Mouse (Mus musculus): ENCODE data around the gene Ssr2. TPM values are rescaled to one million over a fixed set of nuclear protein-coding genes. Genes with fewer than 3 reads are reported as not detected.

Ssr2 gene
- total and polyA plus RNA-seq, 3 experiments: 65.3 to 80.0 (median 67.6) TPM

- intact Hi-C loops (cut with DNase I): loop anchor here (10.0 kb wide), 1 partner anchor 619 kb away; the partner anchor contains the start of gene Scamp3
- H3K9ac ChIP-seq (ENCODE audit: low read depth, low read length): no peak overlapping the region
- WGBS: 98% methylated on average over 6 of the region's 6 CpGs
Observed at GRCm38 (mm10) chr3:88555731-88556130, 19.9 kb upstream of the Ssr2 start.

GRCm38 (mm10) chr3:88556616-88557015, 19.1 kb upstream of the Ssr2 start:
- H3K79me2 ChIP-seq (replicated peaks; ENCODE audit: control insufficient read depth, insufficient read depth, low read length): no peaks in the 10 kb centered on the region
- no peaks in the 10 kb centered on the region for H3K36me3 ChIP-seq (ENCODE audit: control insufficient read depth, insufficient read depth, low read length)
- no peak for DNase-seq
- H3K4me1 ChIP-seq (ENCODE audit: control insufficient read depth, insufficient read depth, low read length): peaks cover 1% of the 10 kb centered on the region
- H3K27ac ChIP-seq: no peak overlapping the region
- no peaks in the 10 kb centered on the region for H3K27me3 ChIP-seq (ENCODE audit: control insufficient read depth, insufficient read depth, low read length)
- intact Hi-C loops (cut with DNase I): loop anchor here (10.0 kb wide), 1 partner anchor 618 kb away; the partner anchor contains the start of gene Scamp3
- TF ChIP-seq CTCF (IDR thresholded peaks at IDR 0.05): no peak
- no peak for TF ChIP-seq POLR2A (IDR thresholded peaks at IDR 0.05; ENCODE audit: insufficient read depth, low read depth, low read length)
- no peak for TF ChIP-seq EP300 (IDR thresholded peaks at IDR 0.05; ENCODE audit: insufficient read depth, low read depth, low read length)
- H3K9ac ChIP-seq (ENCODE audit: low read depth, low read length): no peak overlapping the region
- no peak overlapping the region for H3K4me3 ChIP-seq
- WGBS: 93% methylated on average over 8 of the region's 8 CpGs

More at GRCm38 (mm10) chr3:88555731-88556130, 19.9 kb upstream of the Ssr2 start:
- no peaks in the 10 kb centered on the region for H3K36me3 ChIP-seq (ENCODE audit: control insufficient read depth, insufficient read depth, low read length)
- no peak overlapping the region for H3K27ac ChIP-seq
- H3K27me3 ChIP-seq (ENCODE audit: control insufficient read depth, insufficient read depth, low read length): no peaks in the 10 kb centered on the region
- TF ChIP-seq POLR2A (IDR thresholded peaks at IDR 0.05; ENCODE audit: insufficient read depth, low read depth, low read length) (no peak), EP300 (IDR thresholded peaks at IDR 0.05; ENCODE audit: insufficient read depth, low read depth, low read length) (no peak), CTCF (IDR thresholded peaks at IDR 0.05) (no peak)
- no peaks in the 10 kb centered on the region for H3K79me2 ChIP-seq (replicated peaks; ENCODE audit: control insufficient read depth, insufficient read depth, low read length)
- no peak overlapping the region for H3K4me3 ChIP-seq
- peaks cover 3% of the 10 kb centered on the region for H3K4me1 ChIP-seq (ENCODE audit: control insufficient read depth, insufficient read depth, low read length)
- DNase-seq: no peak

GRCm38 (mm10) chr3:88559596-88559995, 16.1 kb upstream of the Ssr2 start:
- intact Hi-C loops (cut with DNase I): loop anchor here (10.0 kb wide), 1 partner anchor 615 kb away; the partner anchor contains the start of gene Scamp3
- no peaks in the 10 kb centered on the region for H3K36me3 ChIP-seq (ENCODE audit: control insufficient read depth, insufficient read depth, low read length)
- no peaks in the 10 kb centered on the region for H3K27me3 ChIP-seq (ENCODE audit: control insufficient read depth, insufficient read depth, low read length)
- TF ChIP-seq CTCF (IDR thresholded peaks at IDR 0.05): no peak
- no peak for TF ChIP-seq EP300 (IDR thresholded peaks at IDR 0.05; ENCODE audit: insufficient read depth, low read depth, low read length)
- no peak for TF ChIP-seq POLR2A (IDR thresholded peaks at IDR 0.05; ENCODE audit: insufficient read depth, low read depth, low read length)
- no peak overlapping the region for H3K4me3 ChIP-seq
- DNase-seq: no peak
- H3K9ac ChIP-seq (ENCODE audit: low read depth, low read length): no peak overlapping the region
- WGBS: 95% methylated on average over 9 of the region's 9 CpGs
- no peak overlapping the region for H3K27ac ChIP-seq
- no peaks in the 10 kb centered on the region for H3K79me2 ChIP-seq (replicated peaks; ENCODE audit: control insufficient read depth, insufficient read depth, low read length)
- no peaks in the 10 kb centered on the region for H3K4me1 ChIP-seq (ENCODE audit: control insufficient read depth, insufficient read depth, low read length)

GRCm38 (mm10) chr3:88561989-88562388, 13.7 kb upstream of the Ssr2 start:
- no peaks in the 10 kb centered on the region for H3K4me1 ChIP-seq (ENCODE audit: control insufficient read depth, insufficient read depth, low read length)
- WGBS: 70% methylated on average over 4 of the region's 4 CpGs

GRCm38 (mm10) chr3:88563442-88563841, 12.2 kb upstream of the Ssr2 start:
- Histone ChIP-seq H3K4me1 (ENCODE audit: control insufficient read depth, insufficient read depth, low read length) (no peaks in the 10 kb centered on the region), H3K36me3 (ENCODE audit: control insufficient read depth, insufficient read depth, low read length) (no peaks in the 10 kb centered on the region), H3K4me3 (no peak overlapping the region), H3K9ac (ENCODE audit: low read depth, low read length) (no peak overlapping the region), H3K79me2 (replicated peaks; ENCODE audit: control insufficient read depth, insufficient read depth, low read length) (no peaks in the 10 kb centered on the region), H3K27me3 (ENCODE audit: control insufficient read depth, insufficient read depth, low read length) (no peaks in the 10 kb centered on the region), H3K27ac (no peak overlapping the region)
- WGBS: 48% methylated on average over 4 of the region's 4 CpGs
- no peak for TF ChIP-seq POLR2A (IDR thresholded peaks at IDR 0.05; ENCODE audit: insufficient read depth, low read depth, low read length)
- TF ChIP-seq EP300 (IDR thresholded peaks at IDR 0.05; ENCODE audit: insufficient read depth, low read depth, low read length): no peak
- no peak for TF ChIP-seq CTCF (IDR thresholded peaks at IDR 0.05)
- DNase-seq: no peak
- intact Hi-C loops (cut with DNase I): no loop called here

More at GRCm38 (mm10) chr3:88561989-88562388, 13.7 kb upstream of the Ssr2 start:
- Histone ChIP-seq H3K9ac (ENCODE audit: low read depth, low read length) (no peak overlapping the region), H3K4me3 (no peak overlapping the region), H3K36me3 (ENCODE audit: control insufficient read depth, insufficient read depth, low read length) (no peaks in the 10 kb centered on the region), H3K79me2 (replicated peaks; ENCODE audit: control insufficient read depth, insufficient read depth, low read length) (no peaks in the 10 kb centered on the region), H3K27ac (no peak overlapping the region), H3K27me3 (ENCODE audit: control insufficient read depth, insufficient read depth, low read length) (no peaks in the 10 kb centered on the region)
- intact Hi-C loops (cut with DNase I): no loop called here
- TF ChIP-seq POLR2A (IDR thresholded peaks at IDR 0.05; ENCODE audit: insufficient read depth, low read depth, low read length) (no peak), CTCF (IDR thresholded peaks at IDR 0.05) (no peak), EP300 (IDR thresholded peaks at IDR 0.05; ENCODE audit: insufficient read depth, low read depth, low read length) (no peak)
- no peak for DNase-seq

- H3K79me2 ChIP-seq (replicated peaks; ENCODE audit: control insufficient read depth, insufficient read depth, low read length): no peaks in the 10 kb centered on the region
- H3K27ac ChIP-seq: no peak overlapping the region
- H3K4me1 ChIP-seq (ENCODE audit: control insufficient read depth, insufficient read depth, low read length): no peaks in the 10 kb centered on the region
- intact Hi-C loops (cut with DNase I): no loop called here
- no peak overlapping the region for H3K4me3 ChIP-seq
- H3K9ac ChIP-seq (ENCODE audit: low read depth, low read length): no peak overlapping the region
- no peaks in the 10 kb centered on the region for H3K27me3 ChIP-seq (ENCODE audit: control insufficient read depth, insufficient read depth, low read length)
- TF ChIP-seq CTCF (IDR thresholded peaks at IDR 0.05): no peak
- TF ChIP-seq POLR2A (IDR thresholded peaks at IDR 0.05; ENCODE audit: insufficient read depth, low read depth, low read length): no peak
- no peak for TF ChIP-seq EP300 (IDR thresholded peaks at IDR 0.05; ENCODE audit: insufficient read depth, low read depth, low read length)
- H3K36me3 ChIP-seq (ENCODE audit: control insufficient read depth, insufficient read depth, low read length): no peaks in the 10 kb centered on the region
- WGBS: 73% methylated on average over 7 of the region's 7 CpGs
- no peak for DNase-seq
Observed at GRCm38 (mm10) chr3:88563966-88564365, 11.7 kb upstream of the Ssr2 start.

All from heart, adult 2 months (tissue).